In the genomic region with DNA sequence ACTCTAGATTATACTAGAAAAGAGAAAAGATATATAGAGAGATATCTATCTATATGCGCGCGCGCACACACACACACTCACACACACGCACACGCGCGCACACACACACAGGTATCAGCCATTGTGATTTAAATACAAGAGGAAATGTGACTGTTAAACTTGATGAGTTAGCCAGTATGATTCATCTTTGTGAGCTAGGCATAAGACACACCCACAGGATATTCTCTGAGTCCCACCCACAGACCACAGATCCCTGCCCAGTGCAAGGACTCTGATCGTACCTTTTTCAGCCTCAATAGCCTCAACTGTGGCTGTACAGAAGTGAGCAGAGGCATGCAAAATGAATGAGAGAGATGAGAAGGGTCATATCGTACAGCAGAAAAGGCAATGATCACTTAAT, we compare ENCODE assay signal across 18 mouse cellular contexts. TPM values are rescaled to one million over a fixed set of nuclear protein-coding genes. Genes with fewer than 3 reads are reported as not detected.
A peak's percentile ranks its signal among the peaks of the same experiment; 100 is the strongest.
DNase-seq lines count a peak whose midpoint lies in the region; ATAC-seq lines count a peak whose summit lies in the region.
"Had no signal": no experiment of that assay in that cellular context is flagged by ENCODE, and none has a peak within 500 bp of the region (broad histone marks: within the 10 kb centered on the region; RNA-seq: fewer than 3 reads in every experiment).

No protein-coding gene starts in this region.

- DNase-seq in heart, postnatal 14 days = no peak
- peak; percentile 89 for DNase-seq in 416B (ENCODE audit: low read depth)
- DNase-seq in T-cell, adult 2 months (ENCODE audit: low spot score) = peak; percentile 36
- DNase-seq in right cerebral cortex, adult 2 months (ENCODE audit: low spot score in 2 of 2) = no peak
- DNase-seq in right cerebral cortex, postnatal 14 days = no peak
- DNase-seq: cerebellum, adult 2 months; kidney, postnatal 10 days; thymus, postnatal 36 days had no signal

- H3K27ac ChIP-seq in heart, embryonic 12.5 days (ENCODE audit: poor library complexity, severe bottlenecking) = no peak overlapping the region
- no peak overlapping the region for H3K27ac ChIP-seq in forebrain, embryonic 13.5 days
- H3K27ac ChIP-seq: embryonic facial prominence, embryonic 10.5 days; hindbrain, embryonic 15.5 days; limb, embryonic 10.5 days; midbrain, embryonic 12.5 days; neural tube, embryonic 15.5 days; stomach, embryonic 15.5 days had no signal

- H3K9me3 ChIP-seq in heart, embryonic 12.5 days (replicated peaks) = no peaks in the 10 kb centered on the region
- H3K9me3 ChIP-seq in forebrain, embryonic 13.5 days (replicated peaks) = no peaks in the 10 kb centered on the region
- H3K9me3 ChIP-seq: embryonic facial prominence, embryonic 10.5 days; hindbrain, embryonic 15.5 days; limb, embryonic 10.5 days; midbrain, embryonic 12.5 days; neural tube, embryonic 15.5 days; stomach, embryonic 15.5 days had no signal

- peak; percentile 45; the same call in 1 of the 2 replicates for ATAC-seq in heart, embryonic 12.5 days (ENCODE audit: insufficient number of reproducible peaks, low FRiP score)
- ATAC-seq in megakaryocyte progenitor cell, adult 5-6 weeks (replicated peaks; ENCODE audit: poor library complexity) = peak; percentile 70
- ATAC-seq in forebrain, embryonic 13.5 days = no peak

- no peak overlapping the region for H3K4me2 ChIP-seq in heart, embryonic 12.5 days
- H3K4me2 ChIP-seq in forebrain, embryonic 13.5 days = no peak overlapping the region
- H3K4me2 ChIP-seq: hindbrain, embryonic 15.5 days; midbrain, embryonic 12.5 days; neural tube, embryonic 15.5 days; stomach, embryonic 15.5 days had no signal

- intact Hi-C loops in heart, postnatal 14 days (cut with DNase I) = no loop called here

- no peaks in the 10 kb centered on the region for H3K27me3 ChIP-seq in heart, embryonic 12.5 days (replicated peaks)
- H3K27me3 ChIP-seq in forebrain, embryonic 13.5 days = no peaks in the 10 kb centered on the region
- H3K27me3 ChIP-seq: hindbrain, embryonic 15.5 days; midbrain, embryonic 12.5 days; neural tube, embryonic 15.5 days; stomach, embryonic 15.5 days had no signal

- no peak overlapping the region for H3K4me3 ChIP-seq in heart, embryonic 12.5 days
- no peak overlapping the region for H3K4me3 ChIP-seq in forebrain, embryonic 13.5 days
- H3K4me3 ChIP-seq: embryonic facial prominence, embryonic 10.5 days; hindbrain, embryonic 15.5 days; limb, embryonic 10.5 days; midbrain, embryonic 12.5 days; neural tube, embryonic 15.5 days; stomach, embryonic 15.5 days had no signal

- H3K36me3 ChIP-seq in heart, embryonic 12.5 days = peaks cover 16% of the 10 kb centered on the region
- H3K36me3 ChIP-seq in forebrain, embryonic 13.5 days (ENCODE audit: poor library complexity, severe bottlenecking) = peaks cover 23% of the 10 kb centered on the region

- 96% methylated on average over 10 of the region's 10 CpGs for WGBS in heart, embryonic 12.5 days
- WGBS in forebrain, embryonic 13.5 days = 96% methylated on average over 10 of the region's 10 CpGs

- no peak overlapping the region for H3K9ac ChIP-seq in heart, embryonic 12.5 days
- no peak overlapping the region for H3K9ac ChIP-seq in forebrain, embryonic 13.5 days
- H3K9ac ChIP-seq: hindbrain, embryonic 15.5 days; midbrain, embryonic 12.5 days; neural tube, embryonic 15.5 days; stomach, embryonic 15.5 days had no signal

- H3K4me1 ChIP-seq in heart, embryonic 12.5 days (replicated peaks) = no peaks in the 10 kb centered on the region
- no peaks in the 10 kb centered on the region for H3K4me1 ChIP-seq in forebrain, embryonic 13.5 days
- H3K4me1 ChIP-seq: embryonic facial prominence, embryonic 10.5 days; hindbrain, embryonic 15.5 days; limb, embryonic 10.5 days; midbrain, embryonic 12.5 days; neural tube, embryonic 15.5 days; stomach, embryonic 15.5 days had no signal

RNA-seq across cellular contexts. Expression of a gene that starts 6.3 kb away (rescaled TPM):
- 0.50 and 0.51 TPM in 2 replicates for polyA plus RNA-seq in heart, embryonic 12.5 days (2016; fragmentation: Nextera tagmentation; extraction: Ambion mirVana)
- total RNA-seq in heart, postnatal 14 days (2021) = 1 to 10 TPM in 1 of 2 experiments, under 1 TPM in 1; 0.88 to 1.1 TPM
- 1.1 and 2.1 TPM in 2 replicates for total RNA-seq in megakaryocyte progenitor cell, adult 5-6 weeks (2015)
- 0.29 and 0.74 TPM in 2 replicates for total RNA-seq in megakaryocyte progenitor cell, adult 5-6 weeks (2017)
- 0.89 and 1.3 TPM in 2 replicates for polyA plus RNA-seq in forebrain, embryonic 13.5 days (2015; fragmentation: Nextera tagmentation; extraction: Ambion mirVana)

RNA-seq across cellular contexts. Expression of a gene that starts 23.0 kb away (rescaled TPM):
- 38.6 and 38.8 TPM in 2 replicates for polyA plus RNA-seq in heart, embryonic 12.5 days (2016; fragmentation: Nextera tagmentation; extraction: Ambion mirVana)
- 10 to 100 TPM; 50.0 to 61.0 TPM for total RNA-seq in heart, postnatal 14 days (2021)
- 52.6 and 56.2 TPM in 2 replicates for total RNA-seq in megakaryocyte progenitor cell, adult 5-6 weeks (2015)
- 56.4 and 63.0 TPM in 2 replicates for total RNA-seq in megakaryocyte progenitor cell, adult 5-6 weeks (2017)
- 8.5 and 9.9 TPM in 2 replicates for polyA plus RNA-seq in forebrain, embryonic 13.5 days (2015; fragmentation: Nextera tagmentation; extraction: Ambion mirVana)

RNA-seq across cellular contexts. Expression of a gene that starts 43.4 kb away (rescaled TPM):
- polyA plus RNA-seq in heart, embryonic 12.5 days (2016; fragmentation: Nextera tagmentation; extraction: Ambion mirVana) = 43.0 and 43.5 TPM in 2 replicates
- 10 to 100 TPM; 64.2 to 64.6 TPM for total RNA-seq in heart, postnatal 14 days (2021)
- 166 and 169 TPM in 2 replicates for total RNA-seq in megakaryocyte progenitor cell, adult 5-6 weeks (2015)
- 56.9 and 68.0 TPM in 2 replicates for total RNA-seq in megakaryocyte progenitor cell, adult 5-6 weeks (2017)
- polyA plus RNA-seq in forebrain, embryonic 13.5 days (2015; fragmentation: Nextera tagmentation; extraction: Ambion mirVana) = 71.9 and 73.7 TPM in 2 replicates

RNA-seq across cellular contexts. Expression of a gene that starts 50.9 kb away (rescaled TPM):
- not detected in 2 replicates for polyA plus RNA-seq in heart, embryonic 12.5 days (2016; fragmentation: Nextera tagmentation; extraction: Ambion mirVana)
- under 1 TPM; 0.12 to 0.27 TPM for total RNA-seq in heart, postnatal 14 days (2021)
- not detected in 2 replicates for total RNA-seq in megakaryocyte progenitor cell, adult 5-6 weeks (2015)
- not detected in 2 replicates for total RNA-seq in megakaryocyte progenitor cell, adult 5-6 weeks (2017)
- 0.45 and 1.6 TPM in 2 replicates for polyA plus RNA-seq in forebrain, embryonic 13.5 days (2015; fragmentation: Nextera tagmentation; extraction: Ambion mirVana)
- polyA plus RNA-seq: liver, embryonic 16.5 days had no signal

Comparison
In these comparisons a context has a peak if more than half of its experiments do, and no peak if none do; other contexts are left out.
1. DNase-seq: peak in 416B (single experiment) and T-cell, adult 2 months (single experiment); none in heart, postnatal 14 days (0 of 2), right cerebral cortex, adult 2 months (0 of 2) and right cerebral cortex, postnatal 14 days (single experiment).